ENCODE assay signal across 8 mouse cellular contexts in genomic region chr6:52159979-52160378, GRCm38 (mm10). TPM values are rescaled to one million over a fixed set of nuclear protein-coding genes. Genes with fewer than 3 reads are reported as not detected.
DNase-seq lines count a peak whose midpoint lies in the region; ATAC-seq and TF ChIP-seq lines count a peak whose summit lies in the region.

No protein-coding gene starts in this region.

- H3K4me2 ChIP-seq in heart, embryonic 14.5 days (ENCODE audit: low read length) = peak overlapping the region; percentile 99
- peak overlapping the region; percentile 60 for H3K4me2 ChIP-seq in neural tube, embryonic 14.5 days (ENCODE audit: low read depth, low read length)

- no peaks in the 10 kb centered on the region for H3K36me3 ChIP-seq in heart, embryonic 14.5 days (ENCODE audit: control insufficient read depth, insufficient read depth, low read length)
- no peaks in the 10 kb centered on the region for H3K36me3 ChIP-seq in neural tube, embryonic 14.5 days (ENCODE audit: control insufficient read depth, insufficient read depth, low read length)

- intact Hi-C loops in heart, postnatal 36 days (cut with DNase I) = loop anchor here (5.0 kb wide), 2 partner anchors 32 to 148 kb away; partner anchors contain the start of genes Hoxa4 and Skap2

- H3K27me3 ChIP-seq in heart, embryonic 14.5 days (ENCODE audit: control insufficient read depth, insufficient read depth, low read length) = peaks cover 100% of the 10 kb centered on the region
- no peaks in the 10 kb centered on the region for H3K27me3 ChIP-seq in neural tube, embryonic 14.5 days (ENCODE audit: control insufficient read depth, insufficient read depth, low read length)

- H3K9ac ChIP-seq in heart, embryonic 14.5 days (ENCODE audit: low read length) = 0 out of 2 replicates have a peak overlapping the region, but pooled peaks have one; percentile 52
- peak overlapping the region; percentile 88 for H3K9ac ChIP-seq in neural tube, embryonic 14.5 days (replicated peaks; ENCODE audit: low read depth, low read length)

- H3K4me3 ChIP-seq in heart, embryonic 14.5 days (ENCODE audit: control insufficient read depth in 1 of 2, insufficient read depth in 1 of 2, low read depth in 1 of 2, low read length in 2 of 2) = peak overlapping the region; percentile 10 to 67; a peak in 3 of 4 replicates
- peak overlapping the region; percentile 55 for H3K4me3 ChIP-seq in embryonic fibroblast, embryonic 13.5 days (ENCODE audit: insufficient read depth, low read length)
- H3K4me3 ChIP-seq in neural tube, embryonic 14.5 days (ENCODE audit: low read depth, low read length) = peak overlapping the region; percentile 81

- ATAC-seq in heart, embryonic 14.5 days (ENCODE audit: insufficient number of reproducible peaks, insufficient read depth, low FRiP score, low read depth) = no peak
- no peak for ATAC-seq in neural tube, embryonic 14.5 days (ENCODE audit: low read depth)

- no peaks in the 10 kb centered on the region for H3K9me3 ChIP-seq in heart, embryonic 14.5 days (ENCODE audit: control insufficient read depth, low read length)
- no peaks in the 10 kb centered on the region for H3K9me3 ChIP-seq in neural tube, embryonic 14.5 days (ENCODE audit: control insufficient read depth, low read length)

- H3K4me1 ChIP-seq in heart, embryonic 14.5 days (ENCODE audit: control insufficient read depth in 2 of 2, insufficient read depth in 2 of 2, low read length in 2 of 2) = peaks cover 4 to 15% of the 10 kb centered on the region in 2 experiments; a peak in 3 of 4 replicates
- 0 out of 2 replicates have a peak, but pooled peaks cover 2% of the 10 kb centered on the region for H3K4me1 ChIP-seq in embryonic fibroblast, embryonic 13.5 days (ENCODE audit: control insufficient read depth, insufficient read depth, low read length)
- H3K4me1 ChIP-seq in neural tube, embryonic 14.5 days (ENCODE audit: control insufficient read depth, insufficient read depth, low read length) = peaks cover 51% of the 10 kb centered on the region

- TF ChIP-seq CTCF in embryonic fibroblast, embryonic 13.5 days (IDR thresholded peaks at IDR 0.05; ENCODE audit: borderline replicate concordance, insufficient read depth, low read length) = no peak

- no peak for DNase-seq in heart, postnatal 36 days
- DNase-seq in kidney, postnatal 4 days = peak; percentile 32 to 54
- DNase-seq in gastrocnemius, adult 8-10 months (ENCODE audit: low spot score in 2 of 2) = no peak
- no peak for DNase-seq in cerebellum, postnatal 4 days (ENCODE audit: low spot score in 2 of 2)
- DNase-seq in thymus, postnatal 4 days = no peak

- no peak overlapping the region for H3K27ac ChIP-seq in heart, embryonic 14.5 days (replicated peaks in 1 of 2; ENCODE audit: control insufficient read depth in 1 of 2, insufficient read depth in 1 of 2, low read depth in 2 of 2, low read length in 2 of 2)
- peak overlapping the region; percentile 90 for H3K27ac ChIP-seq in embryonic fibroblast, embryonic 13.5 days (ENCODE audit: insufficient read depth, low read length)
- H3K27ac ChIP-seq in neural tube, embryonic 14.5 days (ENCODE audit: low read depth, low read length) = peak overlapping the region; percentile 89

- WGBS in heart, embryonic 14.5 days = 8% methylated on average over 8 of the region's 9 CpGs
- WGBS in neural tube, embryonic 14.5 days = 6% methylated on average over 9 of the region's 9 CpGs

- no peak for TF ChIP-seq POLR2A in embryonic fibroblast, embryonic 13.5 days (IDR thresholded peaks at IDR 0.05; ENCODE audit: low read depth, low read length)

RNA-seq across cellular contexts. Expression of gene Hoxa1, which starts 1.9 kb away (rescaled TPM):
- polyA plus RNA-seq in heart, embryonic 14.5 days (2014; fragmentation: Nextera tagmentation; extraction: Ambion mirVana) = 0.75 and 0.82 TPM in 2 replicates
- under 1 TPM; 0.14 to 0.24 TPM for total RNA-seq in heart, postnatal 36 days (2021)
- polyA plus RNA-seq in embryonic fibroblast, embryonic 13.5 days (2011; ENCODE audit: insufficient read length, low read depth, missing spikeins) = 2.4 and 3.0 TPM in 2 replicates
- 0.76 and 0.92 TPM in 2 replicates for polyA plus RNA-seq in neural tube, embryonic 14.5 days (2014; fragmentation: Nextera tagmentation; extraction: Ambion mirVana)
- total RNA-seq in gastrocnemius, adult 8-10 months (2022) = under 1 TPM in 2 of 4 experiments, not detected in 2; 0.16 to 0.17 TPM

RNA-seq across cellular contexts. Expression of gene Hoxa2, which starts 4.7 kb away (rescaled TPM):
- polyA plus RNA-seq in heart, embryonic 14.5 days (2014; fragmentation: Nextera tagmentation; extraction: Ambion mirVana) = 0.51 and 0.66 TPM in 2 replicates
- under 1 TPM in 1 of 2 experiments, not detected in 1; 0.62 TPM for total RNA-seq in heart, postnatal 36 days (2021)
- polyA plus RNA-seq in embryonic fibroblast, embryonic 13.5 days (2011; ENCODE audit: insufficient read length, low read depth, missing spikeins) = 4.3 and 4.8 TPM in 2 replicates
- polyA plus RNA-seq in neural tube, embryonic 14.5 days (2014; fragmentation: Nextera tagmentation; extraction: Ambion mirVana) = 7.0 and 8.8 TPM in 2 replicates
- under 1 TPM; 0.19 to 0.65 (median 0.58) TPM for total RNA-seq in gastrocnemius, adult 8-10 months (2022)

RNA-seq across cellular contexts. Expression of gene 5730596B20Rik, which starts 17.3 kb away (rescaled TPM):
- polyA plus RNA-seq in heart, embryonic 14.5 days (2014; fragmentation: Nextera tagmentation; extraction: Ambion mirVana) = not detected in 2 replicates
- total RNA-seq in heart, postnatal 36 days (2021) = under 1 TPM in 1 of 2 experiments, not detected in 1; 0.08 TPM
- 0.23 TPM in 1 of 2 replicates, not detected in the other for polyA plus RNA-seq in embryonic fibroblast, embryonic 13.5 days (2011; ENCODE audit: insufficient read length, low read depth, missing spikeins)
- 1.8 and 2.2 TPM in 2 replicates for polyA plus RNA-seq in neural tube, embryonic 14.5 days (2014; fragmentation: Nextera tagmentation; extraction: Ambion mirVana)
- under 1 TPM in 1 of 4 experiments, not detected in 3; 0.13 TPM for total RNA-seq in gastrocnemius, adult 8-10 months (2022)

RNA-seq across cellular contexts. Expression of gene Hoxa4, which starts 31.6 kb away (rescaled TPM):
- 0.32 and 0.36 TPM in 2 replicates for polyA plus RNA-seq in heart, embryonic 14.5 days (2014; fragmentation: Nextera tagmentation; extraction: Ambion mirVana)
- under 1 TPM; 0.43 to 0.67 TPM for total RNA-seq in heart, postnatal 36 days (2021)
- polyA plus RNA-seq in embryonic fibroblast, embryonic 13.5 days (2011; ENCODE audit: insufficient read length, low read depth, missing spikeins) = 3.0 and 4.2 TPM in 2 replicates
- 1.6 and 2.7 TPM in 2 replicates for polyA plus RNA-seq in neural tube, embryonic 14.5 days (2014; fragmentation: Nextera tagmentation; extraction: Ambion mirVana)
- total RNA-seq in gastrocnemius, adult 8-10 months (2022) = 1 to 10 TPM; 1.8 to 2.8 (median 2.1) TPM

RNA-seq across cellular contexts. Expression of gene Hoxa5, which starts 44.4 kb away (rescaled TPM):
- 0.31 and 1.3 TPM in 2 replicates for polyA plus RNA-seq in heart, embryonic 14.5 days (2014; fragmentation: Nextera tagmentation; extraction: Ambion mirVana)
- under 1 TPM; 0.62 to 0.72 TPM for total RNA-seq in heart, postnatal 36 days (2021)
- 11.9 and 18.6 TPM in 2 replicates for polyA plus RNA-seq in embryonic fibroblast, embryonic 13.5 days (2011; ENCODE audit: insufficient read length, low read depth, missing spikeins)
- polyA plus RNA-seq in neural tube, embryonic 14.5 days (2014; fragmentation: Nextera tagmentation; extraction: Ambion mirVana) = 20.9 and 30.6 TPM in 2 replicates
- 1 to 10 TPM; 1.2 to 1.9 (median 1.5) TPM for total RNA-seq in gastrocnemius, adult 8-10 months (2022)

Comparison
In these comparisons a context has a peak if more than half of its experiments do, and no peak if none do; other contexts are left out.
1. H3K27ac ChIP-seq: peak in embryonic fibroblast, embryonic 13.5 days (single experiment) and neural tube, embryonic 14.5 days (single experiment); none in heart, embryonic 14.5 days (0 of 2).
2. DNase-seq: peak in kidney, postnatal 4 days (2 of 2); none in heart, postnatal 36 days (0 of 2), gastrocnemius, adult 8-10 months (0 of 2), cerebellum, postnatal 4 days (0 of 2) and thymus, postnatal 4 days (single experiment).
3. Peak in every context shown above with its lines, with median percentiles within 50 percentile points of each other: H3K4me3 ChIP-seq.